Mouse (Mus musculus): ENCODE data around the gene Nup210. TPM values are rescaled to one million over a fixed set of nuclear protein-coding genes. Genes with fewer than 3 reads are reported as not detected.

Nup210 gene
- polyA plus RNA-seq, 1 experiment from 2014 or later = 13.1 TPM

DNA sequence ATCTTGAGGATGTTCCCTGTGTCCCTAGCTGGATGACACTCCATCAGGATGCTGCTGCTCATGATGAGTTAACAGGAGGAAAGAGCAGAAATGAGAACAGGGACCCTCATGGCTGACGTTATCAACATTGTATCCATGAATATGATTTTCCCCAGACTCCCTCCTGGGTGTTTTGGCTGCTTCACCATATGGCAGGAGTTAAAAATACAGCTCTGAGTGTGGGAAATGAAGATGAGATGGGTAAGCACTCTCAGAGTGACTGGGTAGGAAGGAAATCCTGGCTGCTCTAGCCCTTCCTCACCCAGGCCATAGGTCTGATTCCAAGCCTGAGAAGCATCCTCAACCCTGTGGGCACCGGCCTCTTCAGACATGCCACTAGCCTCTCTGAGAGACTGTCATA lies 142.3 kb downstream of the Nup210 start:
- Histone ChIP-seq H3K4me2 (replicated peaks; ENCODE audit: low read depth, low read length) (no peak overlapping the region), H3K9me3 (ENCODE audit: control insufficient read depth, low read depth, low read length) (no peaks in the 10 kb centered on the region), H3K27ac (ENCODE audit: low read length) (no peak overlapping the region), H3K36me3 (ENCODE audit: control insufficient read depth, insufficient read depth, low read length) (no peaks in the 10 kb centered on the region), H3K9ac (replicated peaks; ENCODE audit: low read depth, low read length) (no peak overlapping the region), H3K4me3 (ENCODE audit: low read depth, low read length) (no peak overlapping the region), H3K4me1 (ENCODE audit: control insufficient read depth, insufficient read depth, low read length) (no peaks in the 10 kb centered on the region), H3K27me3 (ENCODE audit: control insufficient read depth, insufficient read depth, low read length) (no peaks in the 10 kb centered on the region)
- ATAC-seq (ENCODE audit: insufficient number of reproducible peaks, insufficient read depth, low FRiP score, low read depth) = no peak
- WGBS = 84% methylated on average over 2 of the region's 2 CpGs

DNA sequence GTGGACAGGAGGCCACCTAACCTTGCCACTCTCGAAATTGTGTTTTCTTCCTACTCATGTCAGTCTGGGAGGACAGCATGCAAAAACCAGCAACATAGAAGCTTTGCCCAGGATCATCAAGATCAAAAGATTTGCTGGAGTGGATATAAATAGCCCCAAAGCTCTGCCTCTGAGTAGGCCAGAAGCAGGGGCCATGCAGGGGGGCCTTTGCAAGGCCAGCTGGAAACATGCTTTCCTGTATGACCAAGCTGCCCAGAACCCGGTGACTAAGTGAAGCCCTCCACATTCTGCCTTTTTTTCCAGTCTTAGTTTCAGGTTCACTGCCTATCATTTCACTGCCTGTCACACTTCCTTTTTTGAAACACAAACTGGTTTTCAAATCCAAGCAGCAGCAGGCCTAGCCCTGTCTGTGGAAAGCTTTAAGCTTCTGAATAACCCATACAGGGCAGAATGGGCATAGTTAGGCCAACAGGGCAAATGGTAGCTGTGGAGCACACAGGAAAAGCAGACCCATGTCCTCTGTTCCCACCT lies 147.2 kb downstream of the Nup210 start:
- Histone ChIP-seq H3K4me1 (ENCODE audit: control insufficient read depth, insufficient read depth, low read length) (no peaks in the 10 kb centered on the region), H3K9me3 (ENCODE audit: control insufficient read depth, low read depth, low read length) (no peaks in the 10 kb centered on the region), H3K4me2 (replicated peaks; ENCODE audit: low read depth, low read length) (no peak overlapping the region), H3K27me3 (ENCODE audit: control insufficient read depth, insufficient read depth, low read length) (no peaks in the 10 kb centered on the region), H3K36me3 (ENCODE audit: control insufficient read depth, insufficient read depth, low read length) (no peaks in the 10 kb centered on the region), H3K4me3 (ENCODE audit: low read depth, low read length) (no peak overlapping the region), H3K27ac (ENCODE audit: low read length) (no peak overlapping the region), H3K9ac (replicated peaks; ENCODE audit: low read depth, low read length) (no peak overlapping the region)
- no peak for ATAC-seq (ENCODE audit: insufficient number of reproducible peaks, insufficient read depth, low FRiP score, low read depth)
- 46% methylated on average over 2 of the region's 2 CpGs for WGBS

Other genes with a start within 250 kb of the Nup210 start
- 16.0 TPM in 2 replicates for gene Iqsec1, start 128.1 kb downstream of the Nup210 start, polyA plus RNA-seq (2014; fragmentation: Nextera tagmentation; extraction: Ambion mirVana)
- gene Hdac11, start 39.8 kb upstream of the Nup210 start, polyA plus RNA-seq (2014; fragmentation: Nextera tagmentation; extraction: Ambion mirVana) = 9.5 and 10.2 TPM in 2 replicates
- gene Fbln2, start 95.6 kb upstream of the Nup210 start, polyA plus RNA-seq (2014; fragmentation: Nextera tagmentation; extraction: Ambion mirVana) = 35.5 and 41.9 TPM in 2 replicates